8 mouse cellular contexts compared by ENCODE assay signal in the genomic region with DNA sequence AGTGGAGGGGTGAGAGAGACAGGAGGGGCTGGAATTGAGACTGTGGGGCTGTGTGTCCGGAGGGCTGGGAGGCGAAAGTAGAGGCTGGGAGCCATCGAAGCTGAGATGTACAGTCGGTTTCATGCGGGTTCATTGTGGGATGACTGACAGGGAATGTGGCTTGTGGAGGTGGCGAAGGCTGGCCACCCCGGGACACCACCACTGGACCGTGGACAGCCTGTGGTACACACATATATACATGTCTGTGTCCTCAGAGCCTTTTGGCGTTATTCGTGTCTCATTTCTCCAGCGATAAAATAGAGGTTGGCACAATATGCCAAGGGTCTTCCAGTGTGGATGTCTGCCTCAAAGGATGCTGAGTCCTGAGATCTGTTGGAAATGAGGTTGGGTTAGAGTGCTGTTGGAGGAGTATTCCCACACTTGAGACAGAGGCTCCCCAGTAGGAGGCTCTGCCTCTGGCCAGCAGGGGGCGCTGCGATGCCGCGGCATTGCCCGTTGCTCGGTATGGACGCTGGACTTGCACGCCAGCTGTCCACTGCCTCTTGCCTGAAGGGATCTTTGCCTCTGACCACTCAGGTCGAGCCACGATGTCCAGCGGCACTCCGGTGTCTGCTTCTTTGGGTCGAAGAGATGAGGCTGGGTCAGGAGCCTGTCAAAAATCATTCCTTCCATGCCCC. TPM values are rescaled to one million over a fixed set of nuclear protein-coding genes. Genes with fewer than 3 reads are reported as not detected.
DNase-seq lines count a peak whose midpoint lies in the region; ATAC-seq lines count a peak whose summit lies in the region.

No protein-coding gene starts in this region.

- ATAC-seq in intestine, embryonic 15.5 days = peak; percentile 85; the same call in 1 of the 2 replicates

- peak overlapping the region; percentile 6; the same call in 1 of the 2 replicates for H3K9ac ChIP-seq in intestine, embryonic 15.5 days

- H3K36me3 ChIP-seq in intestine, embryonic 15.5 days = no peaks in the 10 kb centered on the region
- no peaks in the 10 kb centered on the region for H3K36me3 ChIP-seq in midbrain, embryonic 10.5 days

- H3K27ac ChIP-seq in intestine, embryonic 15.5 days = no peak overlapping the region
- peak overlapping the region; percentile 52; the same call in 1 of the 2 replicates for H3K27ac ChIP-seq in midbrain, embryonic 10.5 days (replicated peaks)

- WGBS in intestine, embryonic 15.5 days = 25% methylated on average over 24 of the region's 24 CpGs
- 22% methylated on average over 24 of the region's 24 CpGs for WGBS in midbrain, embryonic 10.5 days

- peak overlapping the region; percentile 36; the same call in 1 of the 2 replicates for H3K4me2 ChIP-seq in intestine, embryonic 15.5 days (replicated peaks)

- H3K4me3 ChIP-seq in intestine, embryonic 15.5 days (replicated peaks) = no peak overlapping the region
- H3K4me3 ChIP-seq in midbrain, embryonic 10.5 days = peak overlapping the region; percentile 36

- DNase-seq in adrenal gland, adult 2 months = peak; percentile 91
- peak; percentile 93 for DNase-seq in embryo, embryonic 11 days
- peak; percentile 87 to 88 for DNase-seq in gastrocnemius, postnatal 36 days
- DNase-seq in left cerebral cortex, postnatal 25 days (ENCODE audit: low spot score in 2 of 2) = peak; percentile 83 to 87
- DNase-seq in midbrain, embryonic 10.5 days (ENCODE audit: low spot score) = peak; percentile 92
- DNase-seq in right cerebral cortex, postnatal 36 days (ENCODE audit: low spot score in 2 of 2) = peak; percentile 69 to 73
- peak; percentile 83 to 90 for DNase-seq in urinary bladder, postnatal 36 days (ENCODE audit: low spot score in 2 of 2)

- intact Hi-C loops in gastrocnemius, postnatal 36 days (cut with DNase I) = loop anchor here (1.0 to 5.0 kb wide), 2 partner anchors 116 to 219 kb away; no protein-coding TSS in a partner anchor
- intact Hi-C loops in left cerebral cortex, postnatal 25 days (cut with DNase I) = loop anchor here (1.0 kb wide), 2 partner anchors 53 to 116 kb away; no protein-coding TSS in a partner anchor

- H3K9me3 ChIP-seq in intestine, embryonic 15.5 days = no peaks in the 10 kb centered on the region
- no peaks in the 10 kb centered on the region for H3K9me3 ChIP-seq in midbrain, embryonic 10.5 days (replicated peaks)

- peaks cover 3% of the 10 kb centered on the region; the same call in 1 of the 2 replicates for H3K27me3 ChIP-seq in intestine, embryonic 15.5 days (replicated peaks)
- H3K27me3 ChIP-seq in midbrain, embryonic 10.5 days (ENCODE audit: low read depth, poor library complexity, severe bottlenecking) = peaks cover 17% of the 10 kb centered on the region

- peaks cover 4% of the 10 kb centered on the region; the same call in 1 of the 2 replicates for H3K4me1 ChIP-seq in intestine, embryonic 15.5 days (replicated peaks)
- H3K4me1 ChIP-seq in midbrain, embryonic 10.5 days = peaks cover 22% of the 10 kb centered on the region

RNA-seq across cellular contexts. Expression of a gene that starts 19.3 kb away (rescaled TPM):
- total RNA-seq in adrenal gland, adult 2 months (2021) = 1 to 10 TPM; 1.9 to 6.2 TPM
- 1.6 and 2.6 TPM in 2 replicates for polyA plus RNA-seq in adrenal gland, adult 2 months (2012; rRNA removed)
- under 1 TPM; 0.15 to 0.20 TPM for total RNA-seq in gastrocnemius, postnatal 36 days (2021)
- polyA plus RNA-seq in intestine, embryonic 15.5 days (2015; fragmentation: Nextera tagmentation; extraction: Ambion mirVana) = 0.46 and 0.58 TPM in 2 replicates
- total RNA-seq in left cerebral cortex, postnatal 25 days (2021) = 10 to 100 TPM; 20.5 to 35.2 TPM
- 0.68 and 0.78 TPM in 2 replicates for polyA plus RNA-seq in midbrain, embryonic 10.5 days (2016; fragmentation: Nextera tagmentation; extraction: Ambion mirVana)

RNA-seq across cellular contexts. Expression of a gene that starts 53.9 kb away (rescaled TPM):
- total RNA-seq in adrenal gland, adult 2 months (2021) = 1 to 10 TPM; 2.6 to 5.7 TPM
- 8.0 and 14.2 TPM in 2 replicates for polyA plus RNA-seq in adrenal gland, adult 2 months (2012; rRNA removed)
- under 1 TPM; 0.27 to 0.48 TPM for total RNA-seq in gastrocnemius, postnatal 36 days (2021)
- polyA plus RNA-seq in intestine, embryonic 15.5 days (2015; fragmentation: Nextera tagmentation; extraction: Ambion mirVana) = 14.5 and 15.8 TPM in 2 replicates
- 1 to 10 TPM; 1.1 to 1.7 TPM for total RNA-seq in left cerebral cortex, postnatal 25 days (2021)
- 17.9 and 22.5 TPM in 2 replicates for polyA plus RNA-seq in midbrain, embryonic 10.5 days (2016; fragmentation: Nextera tagmentation; extraction: Ambion mirVana)
